ENCODE assay signal across 21 mouse cellular contexts in the genomic region with DNA sequence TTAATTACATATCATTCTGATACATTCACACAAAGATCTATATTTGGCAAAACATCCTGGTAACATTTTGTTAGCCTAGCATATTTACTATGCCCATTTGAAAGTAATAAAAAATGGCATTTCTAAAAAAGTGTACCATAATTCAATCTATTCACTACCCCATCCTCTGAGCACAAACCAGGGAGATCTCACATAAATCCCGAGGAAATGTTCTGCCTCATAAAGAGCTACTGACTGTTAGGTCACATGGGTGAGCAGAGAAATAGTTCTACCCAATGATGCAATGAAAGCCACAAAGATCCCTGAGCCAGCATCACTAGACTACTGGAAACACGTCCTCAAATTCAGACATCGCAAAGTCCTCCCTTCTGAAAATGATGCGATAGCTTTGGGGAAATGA.
DNase-seq lines count a peak whose midpoint lies in the region; ATAC-seq and TF ChIP-seq lines count a peak whose summit lies in the region.
"Had no signal": no experiment of that assay in that cellular context is flagged by ENCODE, and none has a peak within 500 bp of the region (broad histone marks: within the 10 kb centered on the region; RNA-seq: fewer than 3 reads in every experiment).

No protein-coding gene starts in this region.

- DNase-seq in kidney, postnatal 0 days (ENCODE audit: low spot score): peak; percentile 20
- DNase-seq in kidney, adult 2 months: no peak
- DNase-seq in neural tube, embryonic 10.5 days (ENCODE audit: extremely low spot score, low spot score): no peak
- DNase-seq: adrenal gland, adult 2 months; adrenal gland, adult 8-10 months; adrenal gland, postnatal 10 days; adrenal gland, postnatal 14 days; adrenal gland, postnatal 25 days; adrenal gland, postnatal 36 days; B cell, adult 2 months; cerebellum, adult 11 months; cerebellum, adult 11-12 months; cerebellum, adult 18-20 months had no signal

- H3K4me3 ChIP-seq in kidney, postnatal 0 days (replicated peaks; ENCODE audit: low read depth, low read length): no peak overlapping the region
- no peak overlapping the region for H3K4me3 ChIP-seq in kidney, adult 2 months (ENCODE audit: insufficient read depth, low read depth, low read length)
- H3K4me3 ChIP-seq in neural tube, embryonic 12.5 days: no peak overlapping the region
- no peak overlapping the region for H3K4me3 ChIP-seq in neural tube, embryonic 15.5 days (replicated peaks)
- no peak overlapping the region for H3K4me3 ChIP-seq in neural tube, embryonic 14.5 days (ENCODE audit: low read depth, low read length)

- no peaks in the 10 kb centered on the region for H3K36me3 ChIP-seq in kidney, postnatal 0 days (ENCODE audit: insufficient read depth, low read length)
- H3K36me3 ChIP-seq in kidney, adult 2 months (ENCODE audit: control insufficient read depth, insufficient read depth, low read length): no peaks in the 10 kb centered on the region
- H3K36me3 ChIP-seq in neural tube, embryonic 12.5 days: no peaks in the 10 kb centered on the region
- no peaks in the 10 kb centered on the region for H3K36me3 ChIP-seq in neural tube, embryonic 15.5 days
- H3K36me3 ChIP-seq in neural tube, embryonic 14.5 days (ENCODE audit: control insufficient read depth, insufficient read depth, low read length): no peaks in the 10 kb centered on the region
- H3K36me3 ChIP-seq: G1E had no signal

- no peaks in the 10 kb centered on the region for H3K4me1 ChIP-seq in kidney, postnatal 0 days (replicated peaks; ENCODE audit: insufficient read depth, low read length)
- H3K4me1 ChIP-seq in kidney, adult 2 months (ENCODE audit: control insufficient read depth, insufficient read depth, low read length): no peaks in the 10 kb centered on the region
- no peaks in the 10 kb centered on the region for H3K4me1 ChIP-seq in neural tube, embryonic 12.5 days
- H3K4me1 ChIP-seq in neural tube, embryonic 15.5 days: 0 out of 2 replicates have a peak, but pooled peaks cover 2% of the 10 kb centered on the region
- H3K4me1 ChIP-seq in neural tube, embryonic 14.5 days (ENCODE audit: control insufficient read depth, insufficient read depth, low read length): peaks cover 6% of the 10 kb centered on the region; the same call in 1 of the 2 replicates

- TF ChIP-seq POLR2A in kidney, adult 2 months (IDR thresholded peaks at IDR 0.05; ENCODE audit: low read depth, low read length): no peak

- H3K27me3 ChIP-seq in kidney, postnatal 0 days (ENCODE audit: insufficient read depth, low read length): no peaks in the 10 kb centered on the region
- no peaks in the 10 kb centered on the region for H3K27me3 ChIP-seq in kidney, adult 2 months (replicated peaks; ENCODE audit: control insufficient read depth, insufficient read depth, low read length)
- H3K27me3 ChIP-seq in neural tube, embryonic 12.5 days (replicated peaks): no peaks in the 10 kb centered on the region
- H3K27me3 ChIP-seq in neural tube, embryonic 15.5 days (replicated peaks): no peaks in the 10 kb centered on the region
- H3K27me3 ChIP-seq in neural tube, embryonic 14.5 days (ENCODE audit: control insufficient read depth, insufficient read depth, low read length): no peaks in the 10 kb centered on the region
- H3K27me3 ChIP-seq: CH12.LX had no signal

- no peak overlapping the region for H3K9ac ChIP-seq in kidney, postnatal 0 days (ENCODE audit: low read depth, low read length)
- H3K9ac ChIP-seq in neural tube, embryonic 12.5 days: no peak overlapping the region
- no peak overlapping the region for H3K9ac ChIP-seq in neural tube, embryonic 15.5 days (replicated peaks)
- H3K9ac ChIP-seq in neural tube, embryonic 14.5 days (replicated peaks; ENCODE audit: low read depth, low read length): no peak overlapping the region

- H3K9me3 ChIP-seq in kidney, postnatal 0 days (replicated peaks; ENCODE audit: low read length): no peaks in the 10 kb centered on the region
- H3K9me3 ChIP-seq in neural tube, embryonic 12.5 days: no peaks in the 10 kb centered on the region
- no peaks in the 10 kb centered on the region for H3K9me3 ChIP-seq in neural tube, embryonic 15.5 days (replicated peaks)
- no peaks in the 10 kb centered on the region for H3K9me3 ChIP-seq in neural tube, embryonic 14.5 days (ENCODE audit: control insufficient read depth, low read length)

- TF ChIP-seq CTCF in kidney, postnatal 0 days (IDR thresholded peaks at IDR 0.05; ENCODE audit: low read depth): no peak
- no peak for TF ChIP-seq CTCF in kidney, adult 2 months (conservative IDR thresholded peaks at IDR 0.05; ENCODE audit: insufficient read depth, insufficient read length, low read depth, low read length)

- WGBS in kidney, postnatal 0 days: 32% methylated on average over 4 of the region's 4 CpGs
- WGBS in kidney, adult 2 months: 35% methylated on average over 4 of the region's 4 CpGs
- WGBS in neural tube, embryonic 12.5 days: 63% methylated on average over 4 of the region's 4 CpGs
- 57% methylated on average over 4 of the region's 4 CpGs for WGBS in neural tube, embryonic 15.5 days
- WGBS in neural tube, embryonic 14.5 days: 63% methylated on average over 4 of the region's 4 CpGs

- no peak overlapping the region for H3K4me2 ChIP-seq in kidney, postnatal 0 days (ENCODE audit: low read length)
- no peak overlapping the region for H3K4me2 ChIP-seq in neural tube, embryonic 12.5 days (replicated peaks)
- H3K4me2 ChIP-seq in neural tube, embryonic 15.5 days: no peak overlapping the region
- H3K4me2 ChIP-seq in neural tube, embryonic 14.5 days (ENCODE audit: low read depth, low read length): no peak overlapping the region

- no peak overlapping the region for H3K27ac ChIP-seq in kidney, postnatal 0 days
- no peak overlapping the region for H3K27ac ChIP-seq in kidney, adult 2 months (ENCODE audit: insufficient read depth, low read depth, low read length)
- H3K27ac ChIP-seq in neural tube, embryonic 12.5 days: no peak overlapping the region
- H3K27ac ChIP-seq in neural tube, embryonic 15.5 days (replicated peaks): no peak overlapping the region
- no peak overlapping the region for H3K27ac ChIP-seq in neural tube, embryonic 14.5 days (ENCODE audit: low read depth, low read length)

- no peak for ATAC-seq in kidney, postnatal 0 days (replicated peaks; ENCODE audit: low FRiP score, low read depth)
- peak; percentile 61; the same call in 1 of the 2 replicates for ATAC-seq in neural tube, embryonic 12.5 days (ENCODE audit: low FRiP score, low read depth)
- ATAC-seq in neural tube, embryonic 15.5 days (ENCODE audit: low FRiP score): no peak
- peak; percentile 52; the same call in 1 of the 2 replicates for ATAC-seq in neural tube, embryonic 14.5 days (ENCODE audit: low read depth)
- ATAC-seq: activated CD4-positive, CD25-positive, alpha-beta regulatory T cell, adult 4 months; CD4-positive, CD25-positive, alpha-beta regulatory T cell, adult 4 months; Patski had no signal

Comparison
In these comparisons a context has a peak if more than half of its experiments do, and no peak if none do; other contexts are left out.
1. ATAC-seq: peak in neural tube, embryonic 12.5 days (single experiment) and neural tube, embryonic 14.5 days (single experiment); none in kidney, postnatal 0 days (single experiment) and neural tube, embryonic 15.5 days (single experiment).